Mouse (Mus musculus) heart, embryonic 16.5 days (tissue): Measurements from ENCODE around the gene Pgap2. TPM values are rescaled to one million over a fixed set of nuclear protein-coding genes. Genes with fewer than 3 reads are reported as not detected.
A peak's percentile ranks its signal among the peaks of the same experiment; 100 is the strongest.
"Not testable (repeated sequence)": the region's sequence is repeated elsewhere in the genome, so short reads cannot be mapped to it uniquely, and the experiment has no call there.

Experiments
- ATAC-seq: fragments of 200-750 bp; cut with Nextera tagmentation; replicated peaks from 2 replicates; pipeline ENCODE4 v1.8.0; 2017; ENCODE audit warnings: moderate number of reproducible peaks; ENCODE audit not compliant: insufficient read depth, low FRiP score; ENCODE audit errors: extremely low read depth
- H3K27ac ChIP-seq: fragments of 300-500 bp; sonication (generic); 2 replicates; pipeline ENCODE4 v1.5.1; 2014; ENCODE audit warnings: mild to moderate bottlenecking, low read length, control low read depth, moderate library complexity
- H3K27me3 ChIP-seq: fragments of 300-500 bp; sonication (generic); 2 replicates; pipeline ENCODE4 v1.6.1; 2014; ENCODE audit warnings: low read length, mixed read lengths; ENCODE audit not compliant: control insufficient read depth, insufficient read depth
- H3K36me3 ChIP-seq: fragments of 300-500 bp; sonication (generic); 2 replicates; pipeline ENCODE4 v1.6.1; 2014; ENCODE audit not compliant: control insufficient read depth, insufficient read depth
- H3K4me1 ChIP-seq: fragments of 300-500 bp; sonication (generic); 2 replicates; pipeline ENCODE4 v1.6.1; 2014; ENCODE audit warnings: low read length, mixed read lengths; ENCODE audit not compliant: control insufficient read depth, insufficient read depth
- H3K4me2 ChIP-seq: fragments of 300-500 bp; sonication (generic); 2 replicates; pipeline ENCODE4 v1.6.1; 2014; ENCODE audit warnings: low read depth, mild to moderate bottlenecking, control low read depth, low read length
- H3K4me3 ChIP-seq: fragments of 300-500 bp; sonication (generic); 2 replicates; pipeline ENCODE4 v1.5.1; 2014; ENCODE audit warnings: mild to moderate bottlenecking, control low read depth, low read length
- H3K9ac ChIP-seq: fragments of 300-500 bp; sonication (generic); 2 replicates; pipeline ENCODE4 v1.6.1; 2014; ENCODE audit warnings: low read length, control low read depth
- H3K9me3 ChIP-seq: fragments of 300-500 bp; sonication (generic); replicated peaks from 2 replicates; pipeline ENCODE4 v1.6.1; 2016; ENCODE audit warnings: low read length; ENCODE audit not compliant: control insufficient read depth
- WGBS: fragments of 180-500 bp; shearing (Covaris S2); extraction: QIAGEN DNeasy Blood & Tissue Kit; methylation state at CpG from one replicate; pipeline ENCODE4 v1.1.7; 2014; 5-methylcytosine and 5-hydroxymethylcytosine counted together
- polyA plus RNA-seq: library from polyadenylated mRNA; unstranded; fragments of >200 nt; fragmentation: Nextera tagmentation; extraction: Ambion mirVana; gene quantifications from 2 replicates; pipeline ENCODE4 v1.2.1, GENCODE M21; 2015

Gene Pgap2
- polyA plus RNA-seq, 1 experiment from 2014 or later = 61.6 TPM

DNA sequence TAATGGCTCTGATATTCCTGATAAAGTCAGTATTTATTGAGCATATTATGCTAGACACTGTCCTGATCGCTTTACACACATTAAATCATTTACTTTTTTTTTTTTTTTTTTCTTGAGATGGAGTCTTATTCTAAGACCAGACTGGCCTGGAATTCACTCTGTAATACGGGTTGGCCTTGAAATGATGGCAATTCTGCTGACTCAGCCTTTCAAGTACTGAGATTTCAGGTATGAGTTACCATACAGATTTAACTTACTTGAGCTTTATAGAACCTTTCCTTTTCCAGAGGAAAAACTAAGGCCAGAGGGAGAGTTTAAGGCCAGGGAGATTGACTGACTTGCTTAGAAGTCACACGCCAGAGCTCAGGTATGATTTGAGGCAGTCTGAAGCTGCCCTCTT, 46.6 kb downstream of the Pgap2 start:
- Histone ChIP-seq H3K9me3 (no peaks in the 10 kb centered on the region), H3K4me2 (no peak overlapping the region), H3K4me1 (no peaks in the 10 kb centered on the region), H3K36me3 (no peaks in the 10 kb centered on the region), H3K9ac (no peak overlapping the region), H3K4me3 (no peak overlapping the region), H3K27ac (no peak overlapping the region), H3K27me3 (no peaks in the 10 kb centered on the region; the same call in 1 of the 2 replicates)
- 75% methylated on average over 3 of the region's 3 CpGs for WGBS
- no peak for ATAC-seq

DNA sequence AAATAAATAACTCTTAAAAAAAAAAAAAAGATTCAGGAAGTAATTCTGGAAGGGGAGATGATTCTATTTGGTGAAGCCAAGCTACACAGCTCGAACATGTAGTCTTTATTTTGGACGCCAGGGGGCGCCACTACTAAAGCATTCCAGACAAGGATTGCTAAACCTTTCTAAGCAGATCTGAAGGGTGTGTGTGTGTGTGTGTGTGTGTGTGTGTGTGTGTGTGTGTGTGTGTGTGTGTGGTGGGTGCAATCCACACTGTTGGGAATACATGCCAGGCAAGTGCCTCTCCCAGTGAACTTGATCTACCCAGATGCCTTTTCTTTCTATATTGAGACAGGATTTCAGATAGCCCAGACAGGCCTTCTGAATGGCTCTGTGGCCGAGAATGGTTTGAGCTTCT, 48.2 kb downstream of the Pgap2 start:
- Histone ChIP-seq H3K9ac (no peak overlapping the region), H3K36me3 (no peaks in the 10 kb centered on the region), H3K4me3 (no peak overlapping the region), H3K9me3 (no peaks in the 10 kb centered on the region), H3K27ac (no peak overlapping the region), H3K4me2 (no peak overlapping the region), H3K27me3 (no peaks in the 10 kb centered on the region; the same call in 1 of the 2 replicates), H3K4me1 (no peaks in the 10 kb centered on the region)
- peak; percentile 32 for ATAC-seq
- WGBS = 16% methylated on average over 4 of the region's 4 CpGs

DNA sequence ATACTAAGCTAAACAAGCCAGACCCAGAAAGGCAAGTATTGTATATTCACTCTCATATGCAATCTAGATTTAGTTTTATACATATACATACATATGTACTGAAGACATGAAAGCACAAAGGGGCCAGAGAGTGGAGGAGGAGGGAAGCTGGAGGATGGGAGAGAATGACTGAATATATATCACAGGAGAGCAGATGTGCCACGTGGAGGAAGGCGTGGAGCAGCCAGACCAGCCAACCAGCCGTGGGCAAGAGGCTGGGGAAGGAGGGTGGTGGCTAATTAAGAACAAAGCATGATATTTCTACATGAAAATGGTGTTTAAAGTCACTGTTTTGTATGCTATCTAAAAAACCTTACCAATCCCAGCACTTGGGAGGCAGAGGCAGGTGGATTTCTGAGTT, 48.7 kb downstream of the Pgap2 start:
- no peaks in the 10 kb centered on the region; the same call in 1 of the 2 replicates for H3K27me3 ChIP-seq
- H3K27ac ChIP-seq = no peak overlapping the region
- H3K4me2 ChIP-seq = no peak overlapping the region
- ATAC-seq = no peak
- 73% methylated on average over 3 of the region's 3 CpGs for WGBS
- no peak overlapping the region for H3K4me3 ChIP-seq
- H3K9ac ChIP-seq = no peak overlapping the region
- no peaks in the 10 kb centered on the region for H3K9me3 ChIP-seq
- no peaks in the 10 kb centered on the region for H3K36me3 ChIP-seq
- no peaks in the 10 kb centered on the region for H3K4me1 ChIP-seq

DNA sequence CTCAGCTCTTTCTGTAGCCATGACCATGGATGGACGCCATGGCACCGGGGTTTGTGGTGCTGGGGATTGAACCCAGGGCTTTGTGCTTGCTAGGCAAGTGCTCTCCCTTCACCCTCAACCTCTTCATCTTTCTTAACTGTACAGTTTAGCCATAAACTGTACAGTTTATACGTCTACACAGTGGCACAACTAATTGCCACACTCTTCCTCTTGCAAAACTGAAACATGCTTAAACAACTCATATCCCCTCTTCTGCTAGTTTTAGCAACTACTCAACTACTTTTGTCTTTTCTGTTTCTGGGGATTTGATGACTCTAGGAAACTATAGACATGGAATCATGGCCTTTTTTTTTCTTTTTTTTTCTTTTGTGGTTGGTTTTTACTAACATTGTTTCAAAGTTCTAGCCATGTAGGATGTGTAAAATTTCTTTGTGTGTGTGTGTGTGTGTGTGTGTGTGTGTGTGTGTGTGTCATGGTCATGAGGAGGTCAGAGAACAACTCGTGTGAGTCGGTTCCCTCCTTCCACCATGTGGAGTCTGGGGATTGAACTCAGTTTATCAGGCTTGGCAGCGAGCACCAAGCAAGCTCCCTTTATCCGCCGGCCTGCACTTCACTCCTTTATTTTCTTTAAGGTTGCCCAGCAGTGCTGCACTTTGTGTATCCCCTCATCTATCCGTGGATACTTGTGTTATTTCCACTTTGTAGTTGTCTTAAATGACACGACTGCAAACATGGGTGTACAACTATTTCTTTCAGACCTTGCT, 49.9 kb downstream of the Pgap2 start:
- 71% methylated on average over 10 of the region's 10 CpGs for WGBS
- Histone ChIP-seq H3K4me2 (no peak overlapping the region), H3K9me3 (no peaks in the 10 kb centered on the region), H3K36me3 (no peaks in the 10 kb centered on the region), H3K4me3 (no peak overlapping the region), H3K27ac (no peak overlapping the region), H3K27me3 (peaks cover 2% of the 10 kb centered on the region; the same call in 1 of the 2 replicates), H3K9ac (no peak overlapping the region), H3K4me1 (no peaks in the 10 kb centered on the region)
- ATAC-seq = no peak

DNA sequence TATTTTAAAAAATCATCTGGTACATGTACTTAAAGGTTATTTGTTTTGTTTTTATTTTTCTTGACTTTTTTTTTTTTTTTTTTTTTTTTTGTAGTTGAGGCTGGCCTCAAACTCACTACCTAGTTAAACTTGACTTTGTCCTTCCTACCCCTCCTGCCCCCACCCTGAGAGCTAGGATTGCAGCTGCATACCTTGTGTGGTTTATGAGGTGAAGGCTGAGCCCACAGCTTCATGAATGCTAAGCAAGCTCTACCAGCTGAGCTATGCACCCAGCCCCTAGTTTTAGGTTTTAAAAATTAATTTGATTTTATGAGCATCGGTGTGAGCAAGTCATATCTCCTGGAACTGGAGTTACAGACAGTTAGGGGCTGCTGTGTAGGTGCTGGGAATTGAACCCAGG, 50.5 kb downstream of the Pgap2 start:
- no peaks in the 10 kb centered on the region for H3K4me1 ChIP-seq
- no peak overlapping the region for H3K4me3 ChIP-seq
- peaks cover 2% of the 10 kb centered on the region; the same call in 1 of the 2 replicates for H3K27me3 ChIP-seq
- no peak overlapping the region for H3K9ac ChIP-seq
- no peaks in the 10 kb centered on the region for H3K9me3 ChIP-seq
- ATAC-seq = no peak
- H3K36me3 ChIP-seq = no peaks in the 10 kb centered on the region
- no peak overlapping the region for H3K27ac ChIP-seq
- WGBS = 85% methylated on average over 1 of the region's 1 CpGs
- no peak overlapping the region for H3K4me2 ChIP-seq

DNA sequence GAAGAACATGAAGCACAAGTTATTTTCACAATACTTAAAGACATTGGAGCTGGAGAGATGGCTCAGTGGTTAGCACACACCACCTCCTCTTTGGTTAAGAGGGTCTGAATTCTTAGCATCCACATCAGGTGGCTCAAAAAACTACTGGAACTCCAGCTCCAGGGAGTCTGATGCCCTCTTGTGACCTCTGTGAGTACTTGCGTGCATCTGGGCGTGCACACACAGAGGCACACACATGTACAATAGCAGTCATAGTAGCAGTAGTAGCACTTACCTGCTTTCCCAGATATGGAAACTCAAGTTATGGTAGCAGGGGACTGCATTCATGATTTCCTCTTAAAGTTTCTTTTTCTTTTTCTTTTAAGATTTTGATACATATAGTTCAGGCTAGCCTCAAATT, 53.0 kb downstream of the Pgap2 start:
- Histone ChIP-seq H3K9ac (no peak overlapping the region), H3K4me2 (no peak overlapping the region), H3K27ac (no peak overlapping the region), H3K4me3 (no peak overlapping the region), H3K9me3 (no peaks in the 10 kb centered on the region), H3K36me3 (no peaks in the 10 kb centered on the region), H3K4me1 (no peaks in the 10 kb centered on the region), H3K27me3 (0 out of 2 replicates have a peak, but pooled peaks cover 6% of the 10 kb centered on the region)
- 82% methylated on average over 2 of the region's 2 CpGs for WGBS
- no peak for ATAC-seq

DNA sequence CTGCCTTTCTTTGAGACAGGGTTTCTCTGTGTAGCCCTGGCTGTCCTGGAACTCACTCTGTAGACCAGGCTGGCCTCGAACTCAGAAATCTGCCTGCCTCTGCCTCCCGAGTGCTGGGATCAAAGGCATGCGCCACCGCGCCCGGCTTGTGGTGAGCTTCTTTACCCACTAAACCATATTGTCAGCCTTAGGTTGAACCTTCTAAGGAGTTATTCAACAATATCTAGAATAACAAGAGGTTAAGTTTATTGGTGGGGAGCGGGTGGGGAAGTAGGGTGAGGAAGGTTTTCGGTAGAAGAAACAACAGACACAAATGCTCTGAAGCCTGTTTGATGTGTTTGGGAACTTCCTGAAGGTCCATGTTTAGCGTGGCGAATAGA, 56.0 kb downstream of the Pgap2 start:
- H3K27ac ChIP-seq, ATAC-seq, H3K9me3 ChIP-seq, H3K9ac ChIP-seq, H3K4me2 ChIP-seq, H3K36me3 ChIP-seq, H3K4me3 ChIP-seq, H3K4me1 ChIP-seq: not testable (repeated sequence)
- peaks cover 12% of the 10 kb centered on the region; the same call in 1 of the 2 replicates for H3K27me3 ChIP-seq
- WGBS = 87% methylated on average over 10 of the region's 10 CpGs

DNA sequence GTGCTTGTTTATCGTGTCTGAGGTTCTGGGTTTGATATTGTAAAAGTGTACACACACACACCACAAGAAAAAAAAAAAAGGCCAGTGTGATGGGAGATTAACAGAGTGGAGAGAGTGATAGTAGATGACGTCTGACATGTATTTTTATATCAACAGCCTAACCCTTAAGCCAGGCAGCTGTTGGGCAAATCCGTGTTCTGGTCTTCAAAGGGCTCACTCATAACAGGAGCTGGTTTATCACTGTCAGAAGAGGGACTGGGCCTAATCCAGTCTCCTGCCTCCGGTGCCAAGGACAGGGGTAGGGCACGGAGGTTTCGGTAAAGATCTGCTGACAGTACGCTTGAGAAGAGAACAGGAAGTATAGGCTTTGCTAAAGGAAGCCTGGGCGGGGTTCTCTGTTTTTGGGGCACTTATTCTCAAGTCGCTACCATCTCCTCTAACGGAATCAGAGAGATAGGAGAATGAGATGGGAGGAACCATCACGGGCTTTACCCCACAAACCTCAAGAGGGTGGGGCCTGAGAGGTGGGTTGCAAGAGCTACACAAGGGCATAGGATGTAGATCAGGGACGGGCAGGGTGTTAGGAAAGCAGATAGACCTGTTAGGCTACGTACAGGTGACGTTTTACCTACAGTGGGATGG, 56.5 kb downstream of the Pgap2 start:
- peak; percentile 2; the same call in 1 of the 2 replicates for ATAC-seq
- Histone ChIP-seq H3K27ac (no peak overlapping the region), H3K4me2 (peak overlapping the region; percentile 95), H3K9me3 (no peaks in the 10 kb centered on the region), H3K27me3 (peaks cover 12% of the 10 kb centered on the region; the same call in 1 of the 2 replicates), H3K4me1 (peaks cover 6% of the 10 kb centered on the region; the same call in 1 of the 2 replicates), H3K36me3 (no peaks in the 10 kb centered on the region), H3K9ac (no peak overlapping the region), H3K4me3 (peak overlapping the region; percentile 90)
- 36% methylated on average over 14 of the region's 14 CpGs for WGBS

DNA sequence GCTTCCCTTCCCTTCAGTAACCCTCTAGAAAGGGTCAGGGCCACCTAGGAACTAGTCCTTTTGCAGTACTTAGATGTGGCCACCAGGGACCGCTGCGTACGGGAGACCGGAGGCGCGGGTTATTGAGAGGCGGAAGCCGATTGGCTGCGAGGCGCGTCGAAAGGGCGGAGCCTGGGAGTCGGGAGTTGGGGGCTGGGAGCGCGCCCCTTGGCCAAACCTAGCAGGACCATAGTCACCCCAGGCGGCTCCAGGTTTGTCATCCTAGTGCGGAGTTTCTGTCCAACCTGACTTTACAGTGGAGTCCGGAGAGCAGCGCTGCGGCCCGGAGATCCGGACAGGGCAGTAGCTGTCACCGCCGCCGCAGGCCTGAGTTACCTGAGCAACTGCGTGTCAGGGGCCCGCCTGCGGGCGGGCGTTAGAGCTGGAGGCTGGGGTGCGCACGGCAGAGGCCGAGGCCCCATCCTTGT, 57.1 kb downstream of the Pgap2 start:
- H3K4me2 ChIP-seq = peak overlapping the region; percentile 95
- H3K9ac ChIP-seq = peak overlapping the region; percentile 86
- H3K4me3 ChIP-seq = peak overlapping the region; percentile 90
- no peaks in the 10 kb centered on the region for H3K36me3 ChIP-seq
- WGBS = under 1% methylated on average over 34 of the region's 34 CpGs
- peak overlapping the region; percentile 37; the same call in 1 of the 2 replicates for H3K27ac ChIP-seq
- no peaks in the 10 kb centered on the region for H3K9me3 ChIP-seq
- ATAC-seq = peak; percentile 87
- peaks cover 11% of the 10 kb centered on the region for H3K4me1 ChIP-seq
- H3K27me3 ChIP-seq = peaks cover 12% of the 10 kb centered on the region; the same call in 1 of the 2 replicates
